Mouse (Mus musculus) ES-E14 (cell line): ENCODE results near the gene Hist1h4f. TPM values are rescaled to one million over a fixed set of nuclear protein-coding genes. Genes with fewer than 3 reads are reported as not detected.
"Not testable (repeated sequence)": the region's sequence is repeated elsewhere in the genome, so short reads cannot be mapped to it uniquely, and the experiment has no call there.

Experiments
- DNase-seq: peaks from one replicate; pipeline ENCODE4 v3.0.0-alpha.2; 2013; ENCODE audit warnings: low read depth, low spot score
- H3K27ac ChIP-seq: 2 replicates; pipeline ENCODE4 v1.5.1; 2012; ENCODE audit warnings: low read depth, mild to moderate bottlenecking, low read length, moderate library complexity, mixed read lengths; ENCODE audit not compliant: poor library complexity, insufficient read depth, severe bottlenecking
- H3K36me3 ChIP-seq: 2 replicates; pipeline ENCODE4 v1.6.1; 2012; ENCODE audit warnings: mild to moderate bottlenecking, low read length, moderate library complexity, mixed read lengths; ENCODE audit not compliant: control insufficient read depth, poor library complexity, insufficient read depth, severe bottlenecking
- H3K4me1 ChIP-seq, 2 experiments: fragments of 150-350 bp in 1 of 2; sonication (generic) in 1 of 2; 2 replicates each; pipeline ENCODE4 v1.6.1; 2012; ENCODE audit warnings: low read length in 2 of 2, mild to moderate bottlenecking in 1 of 2, mixed read lengths in 1 of 2; ENCODE audit not compliant: control insufficient read depth in 2 of 2, insufficient read depth in 2 of 2, poor library complexity in 1 of 2
- H3K4me3 ChIP-seq, 2 experiments: fragments of 150-350 bp in 1 of 2; sonication (generic) in 1 of 2; 2 replicates each; pipeline ENCODE4 v1.5.1; 2012; ENCODE audit warnings: low read length in 2 of 2, low read depth in 1 of 2, mild to moderate bottlenecking in 1 of 2, mixed read lengths in 1 of 2; ENCODE audit not compliant: insufficient read depth in 1 of 2, poor library complexity in 1 of 2, severe bottlenecking in 1 of 2
- H3K9ac ChIP-seq: 2 replicates; pipeline ENCODE4 v1.6.1; 2012; ENCODE audit warnings: low read depth, mild to moderate bottlenecking, low read length, mixed read lengths; ENCODE audit not compliant: poor library complexity, insufficient read depth, severe bottlenecking
- H3K9me3 ChIP-seq: fragments of 150-350 bp; sonication (generic); 2 replicates; pipeline ENCODE4 v1.6.1; 2012; ENCODE audit warnings: low read depth, mild to moderate bottlenecking, low read length; ENCODE audit not compliant: control insufficient read depth, insufficient read depth
- CHD2 ChIP-seq: IDR thresholded peaks from 2 replicates; pipeline ENCODE4 v1.6.1; 2014; ENCODE audit warnings: mild to moderate bottlenecking, low read depth, low read length, inconsistent platforms
- HCFC1 ChIP-seq: IDR thresholded peaks from 2 replicates; pipeline ENCODE4 v1.6.1; 2012; ENCODE audit warnings: low read length, inconsistent platforms, borderline replicate concordance; ENCODE audit not compliant: insufficient read depth
- MAFK ChIP-seq: IDR thresholded peaks from 2 replicates; pipeline ENCODE4 v1.6.1; 2014; ENCODE audit warnings: mild to moderate bottlenecking, low read depth, low read length, inconsistent platforms; ENCODE audit not compliant: insufficient read depth
- ZC3H11A ChIP-seq: IDR thresholded peaks from 2 replicates; pipeline ENCODE4 v1.6.1; 2012; ENCODE audit warnings: low read depth, mild to moderate bottlenecking, inconsistent platforms, low read length, borderline replicate concordance
- ZNF384 ChIP-seq: IDR thresholded peaks from 2 replicates; pipeline ENCODE4 v1.6.1; 2012; ENCODE audit warnings: low read depth, low read length, inconsistent platforms
- in situ Hi-C, 2 experiments: fragments of 600-800 bp; cut with MboI; formaldehyde crosslinking; loops; one replicate each; pipeline ENCODE4 v1.15.1; 2025; ENCODE audit warnings: low sequenced_read_pairs in 2 of 2, inconsistent platforms in 1 of 2; ENCODE audit not compliant: unreplicated experiment in 2 of 2
- total RNA-seq: library from RNA; depleted of rRNA; stranded (reverse); fragments of 300-350 nt; gene quantifications from 2 replicates; pipeline ENCODE4 v1.2.3, GENCODE M21; 2012

The Hist1h4f gene
- total RNA-seq, 1 experiment = 2,172 TPM

DNA sequence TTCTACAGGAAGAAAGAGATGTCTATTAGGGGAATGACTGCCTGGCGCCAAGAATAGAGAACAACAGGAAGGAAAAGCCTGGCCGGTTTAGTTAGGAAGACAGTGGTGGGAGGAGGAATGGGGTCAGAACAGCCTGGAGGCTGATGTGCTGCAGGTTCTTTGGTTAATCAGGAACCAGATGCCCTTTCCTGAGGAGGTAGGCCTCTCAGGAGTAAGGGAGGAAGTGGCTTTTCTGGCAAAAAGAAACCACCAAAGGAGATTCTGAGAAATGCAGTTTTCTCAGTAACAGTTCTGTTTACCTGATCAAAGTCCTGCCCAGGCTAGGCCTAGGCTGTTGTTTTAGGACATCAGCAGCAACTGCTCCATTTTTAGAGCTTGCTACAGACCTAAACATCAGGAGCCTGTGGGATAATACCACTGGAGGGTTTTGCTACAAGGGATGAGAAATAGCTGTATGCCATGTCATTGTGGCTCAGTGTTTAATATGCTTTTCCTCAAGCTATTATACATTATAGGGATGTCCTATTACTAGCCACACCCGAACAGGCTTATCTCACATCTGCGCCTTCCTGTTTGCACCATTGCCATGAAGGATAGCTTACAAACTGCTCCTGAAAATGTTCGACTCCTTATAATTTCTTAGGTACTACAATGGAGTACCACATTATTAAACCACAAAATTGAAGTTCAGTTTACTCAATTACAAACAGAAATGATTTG, 41.8 kb upstream of the Hist1h4f start:
- no peaks in the 10 kb centered on the region for H3K36me3 ChIP-seq
- H3K9me3 ChIP-seq = no peaks in the 10 kb centered on the region
- in situ Hi-C loops = no loop called here
- DNase-seq = no peak
- TF ChIP-seq MAFK (no peak), HCFC1 (no peak), ZNF384 (no peak), CHD2 (no peak), ZC3H11A (no peak)
- peaks cover 7 to 13% of the 10 kb centered on the region in 2 experiments for H3K4me1 ChIP-seq
- no peak overlapping the region for H3K4me3 ChIP-seq
- no peak overlapping the region for H3K9ac ChIP-seq
- no peak overlapping the region for H3K27ac ChIP-seq

- in situ Hi-C loops = no loop called here
- no peak for DNase-seq
- Histone ChIP-seq H3K9me3 (no peaks in the 10 kb centered on the region), H3K4me1 (peaks cover 7 to 13% of the 10 kb centered on the region in 2 experiments), H3K4me3 (no peak overlapping the region), H3K36me3 (no peaks in the 10 kb centered on the region), H3K27ac (no peak overlapping the region), H3K9ac (no peak overlapping the region)
- TF ChIP-seq ZNF384 = no peak
Observed at GRCm38 (mm10) chr13:23592614-23593013, 41.2 kb upstream of the Hist1h4f start.

GRCm38 (mm10) chr13:23591886-23592285, 40.4 kb upstream of the Hist1h4f start:
- H3K36me3 ChIP-seq, DNase-seq, H3K9me3 ChIP-seq, H3K9ac ChIP-seq, in situ Hi-C loops, H3K4me3 ChIP-seq, H3K27ac ChIP-seq: not testable (repeated sequence)
- peaks cover 7 to 14% of the 10 kb centered on the region in 2 experiments for H3K4me1 ChIP-seq

DNA sequence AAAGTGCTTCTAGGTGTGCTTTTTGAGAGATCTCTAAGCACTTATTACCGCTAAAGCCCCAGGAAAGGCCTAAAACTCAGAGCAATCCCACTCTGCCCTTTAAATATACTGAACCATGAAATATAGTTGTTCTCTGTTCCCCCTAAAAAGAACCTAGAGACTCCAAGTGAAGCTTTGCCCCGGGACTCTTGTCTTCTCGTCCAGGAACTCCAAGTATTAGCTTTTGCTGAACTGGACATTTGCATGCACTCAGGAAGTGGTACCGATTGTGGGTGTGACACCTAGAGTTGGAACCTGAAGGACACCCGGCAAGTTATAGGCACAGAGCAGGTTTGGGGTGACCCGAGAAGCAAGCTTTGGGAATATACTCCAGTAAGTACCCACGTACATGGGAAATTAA, 39.8 kb upstream of the Hist1h4f start:
- Histone ChIP-seq H3K36me3 (no peaks in the 10 kb centered on the region), H3K9ac (no peak overlapping the region), H3K9me3 (no peaks in the 10 kb centered on the region), H3K4me3 (no peak overlapping the region), H3K27ac (no peak overlapping the region), H3K4me1 (peaks cover 6 to 14% of the 10 kb centered on the region in 2 experiments)
- in situ Hi-C loops = no loop called here
- TF ChIP-seq CHD2 (no peak), MAFK (no peak)
- no peak for DNase-seq

- in situ Hi-C loops = no loop called here
- Histone ChIP-seq H3K4me1 (peaks cover 0 to 10% of the 10 kb centered on the region in 2 experiments; a peak in 2 of 4 replicates), H3K27ac (peak overlapping the region; percentile 99; the same call in 1 of the 2 replicates), H3K9me3 (no peaks in the 10 kb centered on the region), H3K9ac (peak overlapping the region; percentile 93), H3K36me3 (no peaks in the 10 kb centered on the region), H3K4me3 (peak overlapping the region; percentile 55 to 65)
- no peak for DNase-seq
- no peak for TF ChIP-seq ZNF384
- TF ChIP-seq ZC3H11A = no peak
- TF ChIP-seq MAFK = no peak
- no peak for TF ChIP-seq HCFC1
- TF ChIP-seq CHD2 = no peak
Observed at GRCm38 (mm10) chr13:23586940-23587225, 35.4 kb upstream of the Hist1h4f start.
